Mouse (Mus musculus) midbrain, embryonic 11.5 days (tissue): ENCODE results near the gene Wipf2. TPM values are rescaled to one million over a fixed set of nuclear protein-coding genes. Genes with fewer than 3 reads are reported as not detected.

Source experiments
- ATAC-seq: fragments of 200-750 bp; cut with Nextera tagmentation; 2 replicates; pipeline ENCODE4 v1.8.0; 2017; ENCODE audit warnings: moderate TSS enrichment, moderate library complexity; ENCODE audit not compliant: low FRiP score
- DNase-seq: peaks from one replicate; pipeline ENCODE4 v3.0.0; 2015; ENCODE audit warnings: low spot score; ENCODE audit errors: missing footprints
- H3K27ac ChIP-seq: fragments of 300-500 bp; sonication (generic); 2 replicates; pipeline ENCODE4 v1.5.1; 2014; ENCODE audit warnings: low read depth, low read length
- H3K27me3 ChIP-seq: fragments of 300-500 bp; sonication (generic); 2 replicates; pipeline ENCODE4 v1.6.1; 2014; ENCODE audit warnings: mild to moderate bottlenecking, low read length, moderate library complexity, mixed read lengths; ENCODE audit not compliant: control insufficient read depth, insufficient read depth
- H3K36me3 ChIP-seq: fragments of 300-500 bp; sonication (generic); 2 replicates; pipeline ENCODE4 v1.6.1; 2014; ENCODE audit warnings: mild to moderate bottlenecking, low read length, moderate library complexity, mixed read lengths; ENCODE audit not compliant: control insufficient read depth, insufficient read depth
- H3K4me1 ChIP-seq: fragments of 300-500 bp; sonication (generic); 2 replicates; pipeline ENCODE4 v1.6.1; 2014; ENCODE audit warnings: low read length; ENCODE audit not compliant: control insufficient read depth, insufficient read depth
- H3K4me2 ChIP-seq: fragments of 300-500 bp; sonication (generic); 2 replicates; pipeline ENCODE4 v1.6.1; 2014; ENCODE audit warnings: mild to moderate bottlenecking, moderate library complexity
- H3K4me3 ChIP-seq: fragments of 300-500 bp; sonication (generic); 2 replicates; pipeline ENCODE4 v1.5.1; 2014; ENCODE audit warnings: low read depth, low read length
- H3K9ac ChIP-seq: fragments of 300-500 bp; sonication (generic); 2 replicates; pipeline ENCODE4 v1.6.1; 2014; ENCODE audit warnings: low read length
- H3K9me3 ChIP-seq: fragments of 300-500 bp; sonication (generic); 2 replicates; pipeline ENCODE4 v1.6.1; 2016; ENCODE audit warnings: low read length; ENCODE audit not compliant: control insufficient read depth
- WGBS: fragments of 180-500 bp; shearing (Covaris S2); extraction: QIAGEN DNeasy Blood & Tissue Kit; methylation state at CpG from one replicate; pipeline ENCODE4 v1.1.7; 2014; 5-methylcytosine and 5-hydroxymethylcytosine counted together
- polyA plus RNA-seq: library from polyadenylated mRNA; unstranded; fragments of >200 nt; fragmentation: Nextera tagmentation; extraction: Ambion mirVana; gene quantifications from 2 replicates; pipeline ENCODE4 v1.2.1, GENCODE M21; 2014

Gene Wipf2
- polyA plus RNA-seq, 1 experiment from 2014 or later: 4.4 TPM

- no peak overlapping the region for H3K27ac ChIP-seq
- H3K27me3 ChIP-seq: peaks cover 8% of the 10 kb centered on the region
- H3K9me3 ChIP-seq: no peaks in the 10 kb centered on the region
- no peaks in the 10 kb centered on the region for H3K36me3 ChIP-seq
- peak overlapping the region; percentile 93 for H3K4me2 ChIP-seq
- H3K4me1 ChIP-seq: peaks cover 62% of the 10 kb centered on the region
- DNase-seq (peak; percentile 91), ATAC-seq (peak; percentile 29)
- H3K4me3 ChIP-seq: peak overlapping the region; percentile 58
- WGBS: 2% methylated on average over 23 of the region's 23 CpGs
- peak overlapping the region; percentile 57 for H3K9ac ChIP-seq
Measured at GRCm38 (mm10) chr11:98936606-98937409, 73.4 kb downstream of the Wipf2 start.

- under 1% methylated on average over 36 of the region's 38 CpGs for WGBS
- Histone ChIP-seq H3K9ac (peak overlapping the region; percentile 70), H3K27me3 (peaks cover 8% of the 10 kb centered on the region), H3K4me3 (peak overlapping the region; percentile 58), H3K4me1 (peaks cover 58% of the 10 kb centered on the region), H3K36me3 (no peaks in the 10 kb centered on the region), H3K27ac (no peak overlapping the region), H3K9me3 (no peaks in the 10 kb centered on the region), H3K4me2 (peak overlapping the region; percentile 93)
- peak; percentile 88 for ATAC-seq
- DNase-seq: peak; percentile 97
Measured at GRCm38 (mm10) chr11:98937410-98937913, 74.0 kb downstream of the Wipf2 start.

GRCm38 (mm10) chr11:98937914-98938694 lies 74.7 kb downstream of the Wipf2 start:
- Histone ChIP-seq H3K4me3 (peak overlapping the region; percentile 58), H3K9ac (peak overlapping the region; percentile 70), H3K27ac (no peak overlapping the region), H3K4me2 (peak overlapping the region; percentile 93), H3K36me3 (no peaks in the 10 kb centered on the region), H3K9me3 (no peaks in the 10 kb centered on the region), H3K4me1 (peaks cover 58% of the 10 kb centered on the region), H3K27me3 (peaks cover 8% of the 10 kb centered on the region)
- WGBS: 1% methylated on average over 39 of the region's 39 CpGs
- peak; percentile 24; the same call in 1 of the 2 replicates for ATAC-seq
- DNase-seq: peak; percentile 93

GRCm38 (mm10) chr11:98938701-98939083 lies 75.3 kb downstream of the Wipf2 start:
- peaks cover 8% of the 10 kb centered on the region for H3K27me3 ChIP-seq
- H3K9me3 ChIP-seq: no peaks in the 10 kb centered on the region
- no peak for ATAC-seq

GRCm38 (mm10) chr11:98939084-98939952 lies 75.9 kb downstream of the Wipf2 start:
- Histone ChIP-seq H3K4me2 (peak overlapping the region; percentile 93; the same call in 1 of the 2 replicates), H3K9ac (no peak overlapping the region), H3K9me3 (no peaks in the 10 kb centered on the region), H3K4me3 (no peak overlapping the region), H3K27me3 (peaks cover 8% of the 10 kb centered on the region), H3K4me1 (peaks cover 66% of the 10 kb centered on the region), H3K36me3 (no peaks in the 10 kb centered on the region), H3K27ac (no peak overlapping the region)
- ATAC-seq: no peak
- 56% methylated on average over 15 of the region's 15 CpGs for WGBS
- peak; percentile 80 for DNase-seq

More at GRCm38 (mm10) chr11:98938701-98939083, 75.3 kb downstream of the Wipf2 start:
- H3K9ac ChIP-seq: no peak overlapping the region
- peaks cover 62% of the 10 kb centered on the region for H3K4me1 ChIP-seq
- 49% methylated on average over 7 of the region's 7 CpGs for WGBS
- H3K27ac ChIP-seq: no peak overlapping the region
- H3K4me2 ChIP-seq: peak overlapping the region; percentile 93; the same call in 1 of the 2 replicates
- H3K36me3 ChIP-seq: no peaks in the 10 kb centered on the region
- DNase-seq: no peak
- no peak overlapping the region; the same call in 1 of the 2 replicates for H3K4me3 ChIP-seq

GRCm38 (mm10) chr11:98939953-98940641 lies 76.7 kb downstream of the Wipf2 start:
- peaks cover 8% of the 10 kb centered on the region for H3K27me3 ChIP-seq
- DNase-seq (no peak), ATAC-seq (no peak)
- peaks cover 74% of the 10 kb centered on the region for H3K4me1 ChIP-seq
- H3K4me3 ChIP-seq: no peak overlapping the region
- 54% methylated on average over 11 of the region's 11 CpGs for WGBS
- no peaks in the 10 kb centered on the region for H3K9me3 ChIP-seq
- H3K27ac ChIP-seq: no peak overlapping the region
- peak overlapping the region; percentile 2; the same call in 1 of the 2 replicates for H3K4me2 ChIP-seq
- no peak overlapping the region for H3K9ac ChIP-seq
- no peaks in the 10 kb centered on the region for H3K36me3 ChIP-seq

GRCm38 (mm10) chr11:98940776-98941175 lies 77.3 kb downstream of the Wipf2 start:
- H3K27ac ChIP-seq: no peak overlapping the region
- peaks cover 79% of the 10 kb centered on the region for H3K4me1 ChIP-seq
- H3K9ac ChIP-seq: peak overlapping the region; percentile 67
- peak overlapping the region; percentile 45; the same call in 1 of the 2 replicates for H3K4me3 ChIP-seq
- no peaks in the 10 kb centered on the region for H3K36me3 ChIP-seq
- DNase-seq (no peak), ATAC-seq (no peak)
- no peaks in the 10 kb centered on the region for H3K9me3 ChIP-seq
- 32% methylated on average over 3 of the region's 3 CpGs for WGBS
- H3K4me2 ChIP-seq: peak overlapping the region; percentile 80
- H3K27me3 ChIP-seq: peaks cover 5% of the 10 kb centered on the region; the same call in 1 of the 2 replicates

GRCm38 (mm10) chr11:98941341-98941825 lies 77.9 kb downstream of the Wipf2 start:
- DNase-seq (peak; percentile 92), ATAC-seq (no peak; the same call in 1 of the 2 replicates)
- H3K4me3 ChIP-seq: peak overlapping the region; percentile 45
- 5% methylated on average over 12 of the region's 12 CpGs for WGBS
- H3K4me1 ChIP-seq: peaks cover 73% of the 10 kb centered on the region
- H3K27ac ChIP-seq: peak overlapping the region; percentile 57; the same call in 1 of the 2 replicates
- H3K9me3 ChIP-seq: no peaks in the 10 kb centered on the region
- H3K36me3 ChIP-seq: no peaks in the 10 kb centered on the region
- no peaks in the 10 kb centered on the region for H3K27me3 ChIP-seq
- H3K9ac ChIP-seq: peak overlapping the region; percentile 67
- peak overlapping the region; percentile 80 for H3K4me2 ChIP-seq
